Mouse (Mus musculus) Muller cell, postnatal 12 days (primary cell): ENCODE results near the gene Mpg.
A peak's percentile ranks its signal among the peaks of the same experiment; 100 is the strongest.

Experiments
- DNase-seq: peaks from one replicate; pipeline ENCODE4 v3.0.0-alpha.2; 2015; ENCODE audit errors: inconsistent ontology term

Gene Mpg

DNA sequence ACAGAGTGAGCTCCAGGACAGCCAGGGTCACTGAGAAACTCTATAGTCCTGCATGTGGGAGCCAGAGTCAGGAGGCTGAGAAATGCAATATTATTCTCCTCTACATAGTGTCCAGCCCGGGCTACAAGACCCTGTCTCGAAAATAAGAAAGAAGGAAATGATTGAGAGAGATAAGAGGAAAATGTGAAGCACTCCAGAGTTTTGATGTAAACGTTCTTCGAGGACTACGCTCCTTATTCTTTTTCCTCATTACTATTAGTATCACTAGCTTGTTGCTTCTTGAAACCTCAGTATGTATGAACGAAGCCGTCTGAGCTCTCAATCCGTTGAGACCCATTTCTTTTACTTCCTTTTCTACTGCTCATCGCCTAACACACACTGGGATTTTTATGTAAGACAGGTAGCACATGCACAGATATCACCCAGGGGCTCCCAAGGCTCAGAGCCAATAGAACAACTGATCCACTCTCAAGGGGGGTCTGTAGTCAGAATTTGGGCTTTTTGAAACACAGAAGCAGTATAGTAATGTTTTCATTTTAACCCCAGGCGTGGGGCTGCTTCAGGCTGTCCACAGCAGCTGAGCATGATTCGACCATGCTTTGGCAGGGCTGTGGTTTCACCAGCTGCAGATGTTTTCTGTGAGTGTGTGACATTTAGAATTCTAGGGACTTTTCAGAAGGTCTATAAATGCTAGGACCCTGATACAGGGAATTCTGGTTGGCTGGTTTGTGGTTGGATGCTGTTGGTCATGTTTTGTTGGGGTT is 24.2 kb upstream of the Mpg start:
- DNase-seq = no peak

DNA sequence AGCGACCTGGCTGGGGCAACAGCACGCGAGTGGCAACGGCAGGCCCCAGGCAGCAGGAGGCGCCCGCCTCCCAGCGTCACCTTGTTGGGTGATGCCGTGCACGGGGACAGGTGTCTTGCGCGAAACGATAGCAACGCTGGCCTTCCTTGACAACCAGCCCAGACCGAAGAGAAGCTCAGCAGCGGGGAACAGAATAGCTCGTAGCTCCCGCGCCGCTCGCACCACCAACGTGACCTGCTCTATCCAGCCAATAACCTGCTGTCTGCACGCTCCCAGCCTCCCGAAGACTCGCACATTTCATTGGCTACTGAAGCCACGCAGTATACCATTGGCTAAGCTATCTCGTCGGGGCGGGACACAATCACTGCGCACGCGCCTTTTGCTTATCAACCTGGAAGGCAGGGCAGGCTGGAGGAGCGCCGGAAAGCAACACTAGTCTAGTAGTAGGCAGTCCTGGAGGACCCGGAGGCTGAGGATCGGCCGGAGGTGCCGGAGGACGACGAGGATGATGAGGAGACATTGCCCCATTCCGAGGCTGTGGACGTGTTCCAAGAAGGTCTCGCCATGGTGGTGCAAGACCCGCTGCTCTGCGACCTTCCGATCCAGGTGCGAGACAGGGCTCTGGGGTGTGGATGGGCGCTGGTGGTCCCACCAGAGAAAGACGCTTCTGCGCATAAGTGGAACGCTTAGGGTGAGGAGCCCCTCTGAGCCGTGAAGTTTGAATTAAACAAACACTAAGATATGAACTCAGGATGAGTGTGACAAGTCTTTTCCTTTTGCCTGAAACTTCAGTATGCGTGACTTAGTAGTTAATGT is 21.0 kb upstream of the Mpg start, which contains the start of gene Snrnp25:
Gene Snrnp25 (plus strand): TSS at position 358 of the 816 bp plus-strand sequence.
- peak; percentile 95 for DNase-seq

DNA sequence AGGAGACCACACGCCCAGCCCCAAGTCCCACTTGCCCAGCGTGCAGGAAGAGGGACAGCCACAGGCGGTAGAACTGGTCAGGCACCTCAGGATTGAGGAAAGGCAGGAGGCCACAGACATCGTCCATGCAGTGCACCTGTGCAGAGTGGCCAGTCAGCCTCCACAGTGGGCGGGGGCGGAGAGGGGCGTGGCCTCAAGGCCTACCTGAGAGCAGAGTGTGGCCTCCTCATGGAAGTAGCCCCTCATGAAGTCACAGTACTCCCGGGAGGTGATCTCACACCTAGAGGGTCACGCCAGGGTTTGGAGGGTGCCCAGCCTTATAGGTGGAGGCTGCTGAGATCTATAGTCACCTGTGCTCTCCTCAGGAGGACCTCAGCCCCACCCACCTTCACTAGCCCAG is 15.7 kb upstream of the Mpg start:
- no peak for DNase-seq

DNA sequence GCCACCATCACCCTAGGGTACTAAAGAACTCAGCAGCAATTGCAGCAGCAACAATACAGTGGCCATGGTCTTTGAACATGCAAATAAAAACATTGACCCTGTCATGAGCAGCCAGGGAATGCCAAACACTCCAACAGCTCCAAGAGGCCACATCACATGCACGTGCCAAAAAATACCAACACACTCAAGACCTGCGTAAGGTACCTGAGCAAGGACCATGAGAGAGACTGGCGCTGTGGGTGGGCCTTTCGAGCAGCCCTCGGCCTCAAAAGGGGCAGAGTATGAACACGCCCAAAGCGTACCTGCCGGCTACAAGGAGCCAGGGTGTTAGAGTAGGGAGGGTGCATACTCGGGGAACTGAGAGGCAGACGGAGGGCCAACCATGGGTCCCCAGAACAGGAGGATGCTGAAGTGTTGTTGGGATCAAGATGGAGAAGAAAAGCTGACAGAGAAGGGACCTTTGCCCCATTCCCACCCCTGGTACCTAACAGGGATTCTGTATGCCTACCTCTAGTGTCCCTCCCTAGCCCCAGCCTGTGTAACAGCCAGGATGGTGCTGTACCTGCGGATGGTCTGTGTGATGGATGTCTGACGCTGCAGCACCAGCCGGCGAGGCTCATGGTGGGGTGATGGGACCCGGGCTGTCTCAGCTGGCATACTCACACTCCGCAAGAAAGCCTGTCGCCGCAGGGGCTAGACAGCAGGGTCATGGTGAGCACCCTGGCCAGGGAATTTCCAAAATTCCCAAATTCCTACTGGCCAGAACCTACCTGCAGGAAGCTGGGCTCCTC is 10.7 kb upstream of the Mpg start:
- DNase-seq = no peak

DNA sequence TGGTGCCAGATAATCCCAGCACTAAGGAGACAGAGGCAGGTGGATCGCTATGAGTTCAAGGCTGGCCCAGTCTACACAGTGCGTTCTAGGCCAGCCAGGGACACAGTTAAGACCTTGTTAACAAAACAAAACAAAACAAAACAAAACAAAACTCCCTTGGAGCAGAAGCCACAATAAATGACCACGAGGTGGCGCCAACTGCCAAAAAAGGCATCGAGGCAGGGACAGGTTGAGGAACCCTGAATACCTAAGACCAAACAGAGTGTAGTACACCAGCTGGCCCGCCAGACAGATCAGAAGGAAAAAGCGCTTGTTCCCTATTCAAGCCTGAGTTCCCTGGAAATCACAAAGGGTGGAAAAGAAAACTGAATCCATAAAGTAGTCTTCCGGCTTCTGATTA is 9.5 kb upstream of the Mpg start:
- peak; percentile 60 for DNase-seq

DNA sequence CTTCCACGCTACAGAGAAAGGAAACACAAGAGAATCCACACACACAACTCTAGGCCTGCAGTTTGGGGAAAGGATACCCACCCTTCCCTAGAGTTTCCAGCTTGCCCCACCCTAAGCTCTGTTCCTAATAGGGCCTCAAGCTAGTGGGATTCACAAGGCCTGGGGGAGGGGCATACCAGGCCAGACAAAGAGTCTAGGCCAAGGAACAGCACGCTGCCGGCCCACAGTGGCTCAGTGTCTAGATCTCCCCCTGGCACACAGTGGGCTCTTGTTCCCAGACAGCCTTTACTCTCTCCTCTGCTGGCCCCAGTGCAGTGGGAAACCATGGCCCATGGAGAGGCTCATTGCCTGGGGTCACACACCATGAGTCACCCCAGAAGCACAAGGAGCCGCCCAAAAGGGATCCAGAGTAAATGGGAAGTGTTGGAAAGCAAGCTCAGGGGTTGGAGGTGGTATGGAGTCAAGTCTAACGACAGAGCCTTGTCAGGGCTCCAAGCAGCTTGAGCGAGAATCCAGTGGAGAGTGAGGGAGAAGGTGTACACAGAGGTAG is 7.7 kb upstream of the Mpg start:
- DNase-seq = peak; percentile 87

DNA sequence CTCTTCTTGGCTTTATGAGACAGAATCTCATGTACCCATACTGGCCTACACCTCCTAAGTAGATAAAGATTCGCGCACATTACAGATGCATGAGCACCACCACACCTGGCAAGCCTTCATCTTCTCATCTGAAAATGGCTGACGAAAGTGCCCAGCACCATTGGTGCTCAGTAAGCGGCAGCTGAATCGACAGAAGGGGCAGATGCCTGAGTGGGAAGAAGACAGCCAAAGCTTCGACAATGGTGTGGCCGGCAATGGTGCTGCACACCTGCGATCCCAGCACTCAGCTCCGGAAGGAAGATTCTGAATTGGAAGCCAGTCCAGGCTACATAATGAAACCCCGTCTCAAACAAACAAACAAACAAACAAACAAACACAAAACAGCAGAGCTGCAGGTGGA is 7.0 kb upstream of the Mpg start:
- no peak for DNase-seq

DNA sequence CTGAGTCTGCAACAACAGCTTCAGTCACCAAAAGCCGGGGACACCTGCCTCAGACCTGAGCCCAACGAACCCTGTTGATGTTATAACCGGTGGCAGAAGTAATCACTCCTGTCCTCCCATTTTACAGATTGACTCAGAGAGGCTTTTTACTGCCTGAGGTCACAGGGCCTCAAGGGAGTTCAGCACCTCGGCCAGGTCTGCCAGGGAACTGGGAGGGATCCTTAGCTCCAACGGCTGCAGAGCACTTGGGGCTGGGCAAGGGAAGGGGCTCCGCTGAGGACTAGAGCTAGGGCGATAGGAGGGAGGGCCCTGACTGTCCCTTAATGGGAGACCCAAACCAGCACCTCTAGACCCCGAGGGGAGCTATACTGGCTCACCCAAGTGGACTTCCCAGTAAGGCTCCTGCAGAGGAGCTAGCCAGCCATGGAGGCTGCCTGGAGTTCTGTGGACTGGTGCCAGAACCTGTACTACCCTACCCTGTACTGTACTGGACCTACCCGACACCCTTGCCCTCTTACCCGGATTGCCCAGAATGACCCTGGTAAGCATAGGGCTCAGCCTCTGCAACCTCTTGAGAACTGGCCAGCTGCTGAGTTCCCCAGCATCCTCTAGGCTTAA is 5.6 kb upstream of the Mpg start:
- DNase-seq = no peak

DNA sequence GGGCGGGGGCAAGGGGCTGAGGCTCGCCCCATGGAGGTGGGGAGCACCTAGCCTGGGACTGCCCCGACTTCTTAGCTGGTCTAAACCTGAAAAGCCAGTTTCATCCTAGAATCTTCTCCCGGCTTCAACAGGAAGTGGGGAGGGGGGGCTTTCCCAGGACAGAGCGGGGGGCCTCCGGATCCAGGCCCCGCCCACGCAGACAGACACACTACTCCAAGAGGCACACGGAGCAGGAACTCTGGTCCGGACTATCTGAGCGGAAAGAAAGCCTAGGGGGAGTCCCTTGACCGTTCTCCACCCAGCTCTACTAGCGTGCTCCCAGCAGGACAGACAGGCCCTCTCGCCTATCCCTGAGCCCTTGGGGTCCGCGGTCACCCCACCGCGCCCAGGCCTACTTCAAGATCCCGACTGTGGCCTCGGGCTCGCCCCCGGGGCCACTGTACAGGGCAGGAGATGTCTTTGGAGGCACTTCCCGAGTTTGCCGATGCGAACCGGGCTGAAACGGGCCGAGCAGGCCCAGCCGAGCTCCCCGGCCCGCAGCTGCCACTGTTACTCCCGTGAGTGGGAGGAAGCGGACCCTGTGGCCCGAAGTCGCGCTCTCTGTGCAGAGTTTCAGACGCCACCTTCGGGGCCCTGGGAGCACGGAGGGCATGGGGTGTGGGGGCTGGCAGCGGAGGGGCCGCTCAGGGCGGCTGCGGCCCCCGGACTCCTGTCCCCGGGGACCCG is 4.9 kb upstream of the Mpg start:
- peak; percentile 83 for DNase-seq

DNA sequence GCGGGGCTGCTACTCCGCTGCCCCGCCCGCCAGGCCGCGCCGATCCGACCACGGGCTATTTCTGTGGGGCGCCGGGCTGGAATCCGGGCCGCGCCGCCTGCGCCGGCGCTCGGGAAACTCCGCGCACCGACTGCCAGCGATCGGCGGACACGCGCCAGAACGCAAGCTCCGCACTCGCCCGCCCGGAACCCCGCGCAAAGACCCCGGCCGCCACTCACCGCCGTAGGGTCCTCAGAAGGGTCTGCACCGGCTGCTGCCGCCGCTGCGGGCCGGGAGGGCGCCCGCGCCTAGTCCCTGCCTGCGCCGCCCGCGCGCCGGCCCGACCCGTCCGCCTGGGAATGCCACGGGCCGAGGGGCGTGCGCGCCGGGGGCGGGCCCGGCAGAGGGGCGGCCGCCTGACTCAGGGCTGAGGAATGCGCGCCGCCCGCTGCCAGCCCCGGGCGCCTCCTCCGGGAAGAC is 4.3 kb upstream of the Mpg start, which contains the start of gene Rhbdf1:
Gene Rhbdf1 (minus strand): TSS at position 350 of the 459 bp plus-strand sequence.
- DNase-seq = peak; percentile 88

DNA sequence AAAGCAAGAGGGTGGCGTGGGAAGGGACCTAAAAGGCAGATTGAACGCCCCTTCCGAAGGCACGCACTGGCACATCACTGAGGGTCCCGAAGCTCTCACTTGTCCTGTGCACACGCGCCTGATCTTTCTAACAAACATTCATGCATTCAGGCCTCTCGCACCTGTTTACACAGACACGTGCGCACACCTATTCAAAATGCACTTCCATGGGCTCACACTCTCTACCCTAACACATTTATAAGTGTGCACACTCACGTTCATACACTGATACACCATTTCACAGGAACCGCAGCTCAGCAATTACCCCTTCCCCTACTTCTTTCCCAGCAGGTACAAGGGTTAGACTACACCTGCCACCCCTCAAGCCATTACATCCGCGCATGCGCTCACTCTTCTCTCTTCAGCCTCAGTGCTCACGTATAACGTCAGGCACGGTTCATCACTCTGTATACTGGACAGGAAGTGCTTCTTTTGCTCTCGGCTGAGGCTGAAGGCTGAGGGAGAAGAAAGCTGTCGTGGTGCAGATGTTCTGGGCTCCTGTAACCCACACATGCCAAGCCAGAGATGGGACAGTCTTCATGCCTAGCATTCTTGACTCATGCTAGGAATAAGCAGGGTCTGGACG is 3.6 kb upstream of the Mpg start:
- peak; percentile 46 for DNase-seq

DNA sequence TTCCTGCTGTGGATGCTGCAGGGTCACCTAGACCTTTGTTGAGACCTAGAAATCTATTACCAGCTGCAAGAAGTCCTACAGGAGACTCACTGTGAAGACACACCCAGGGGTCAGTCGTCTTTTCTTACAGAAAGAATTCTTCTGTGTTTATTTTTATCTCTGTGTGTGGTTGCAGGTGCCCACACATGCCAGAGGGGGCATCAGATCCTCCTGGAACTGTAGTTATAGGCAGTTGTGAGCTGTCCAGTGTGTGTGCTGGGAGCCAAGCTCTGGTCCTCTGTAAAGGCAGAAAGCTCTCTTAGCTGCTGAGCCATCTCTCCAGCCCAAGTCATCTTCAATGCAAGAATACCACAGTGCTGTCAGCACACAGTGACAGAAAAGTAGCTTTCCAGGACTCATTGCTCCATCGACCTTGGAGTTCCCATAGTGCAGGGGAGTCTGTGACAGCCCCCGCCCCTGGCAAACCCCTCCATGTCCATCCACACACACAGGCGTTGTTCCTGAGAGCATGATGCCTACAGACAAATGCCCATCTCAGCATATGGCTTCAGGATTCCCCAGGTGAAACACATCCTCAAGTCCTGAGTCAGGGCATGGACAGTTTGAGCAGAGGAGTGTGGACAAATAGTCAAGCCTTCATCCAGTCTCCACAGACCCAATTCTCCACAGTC is 2.9 kb upstream of the Mpg start:
- no peak for DNase-seq

DNA sequence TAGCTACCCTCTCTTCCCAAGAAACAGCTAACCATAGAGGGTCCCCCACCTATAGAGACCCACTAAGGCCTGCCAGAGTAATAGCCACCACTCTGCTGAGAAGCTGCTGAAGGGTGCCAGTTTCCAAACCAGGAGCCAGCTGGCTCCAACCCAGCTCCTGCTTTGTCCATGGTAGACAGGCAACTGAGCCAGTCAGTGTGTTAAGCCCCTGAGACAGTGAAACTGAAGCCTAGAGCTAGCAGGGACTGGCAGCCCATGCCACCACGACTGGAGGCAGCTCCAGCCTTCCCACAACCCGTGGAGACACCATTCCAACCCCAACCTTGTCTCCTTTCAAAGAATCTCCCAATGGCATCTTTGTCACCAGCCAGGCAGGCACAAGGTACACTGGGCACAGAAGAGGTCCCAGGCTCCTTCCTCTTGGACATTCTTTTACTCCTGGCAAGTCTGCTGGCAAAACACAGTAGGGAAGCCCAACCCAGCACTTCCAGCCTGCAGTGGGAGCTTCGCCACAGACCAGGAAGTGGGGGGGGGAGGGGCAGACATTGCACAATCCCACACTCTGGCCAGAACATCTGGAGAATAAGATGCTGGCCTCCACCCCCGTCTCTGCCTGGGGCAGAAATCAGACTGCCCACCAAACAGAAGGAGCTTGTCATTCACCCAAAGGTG is 1.7 kb upstream of the Mpg start:
- peak; percentile 73 for DNase-seq

DNA sequence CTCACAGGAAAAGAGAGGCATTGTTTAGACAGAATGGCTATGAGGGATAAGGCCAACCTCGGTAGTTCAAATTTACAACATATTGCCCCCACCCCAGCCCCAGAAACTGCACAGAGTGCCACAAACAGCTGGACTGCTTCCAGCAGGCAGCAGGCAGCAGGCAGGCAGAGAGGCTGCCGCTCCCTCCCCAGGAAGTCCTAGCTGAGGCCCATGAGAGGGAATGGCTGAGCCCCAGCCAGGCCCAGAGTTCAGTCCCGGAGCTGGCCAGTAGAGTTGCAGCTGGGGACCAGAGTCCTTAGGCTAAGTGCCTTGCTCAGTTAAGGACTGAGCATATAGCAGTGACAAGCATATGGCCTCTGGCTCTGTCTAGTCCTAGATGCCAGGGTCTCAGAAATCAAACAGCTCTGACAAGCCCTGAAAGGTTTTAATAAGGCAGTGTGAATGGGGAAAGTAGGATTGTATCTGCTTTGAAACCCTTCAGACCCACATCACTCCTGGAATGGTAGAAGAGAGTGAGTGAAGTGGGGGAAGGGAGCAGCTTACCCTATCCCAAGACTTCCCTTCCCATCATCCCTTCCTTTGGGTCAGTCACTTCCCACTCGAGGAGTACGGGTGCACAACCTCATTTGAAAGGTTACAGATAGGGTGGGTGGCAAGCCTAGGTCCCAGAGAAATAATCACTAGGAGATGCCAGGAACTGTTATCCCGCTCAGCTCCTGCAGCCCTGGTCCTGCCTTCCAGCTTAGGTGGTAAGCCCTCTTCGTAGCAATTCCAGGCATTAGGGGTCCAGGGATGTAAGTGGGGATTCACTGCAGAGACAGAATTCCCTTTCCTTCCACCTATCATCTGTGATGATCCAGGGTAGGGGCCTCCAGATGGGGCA is 842 bp upstream of the Mpg start:
- no peak for DNase-seq

DNA sequence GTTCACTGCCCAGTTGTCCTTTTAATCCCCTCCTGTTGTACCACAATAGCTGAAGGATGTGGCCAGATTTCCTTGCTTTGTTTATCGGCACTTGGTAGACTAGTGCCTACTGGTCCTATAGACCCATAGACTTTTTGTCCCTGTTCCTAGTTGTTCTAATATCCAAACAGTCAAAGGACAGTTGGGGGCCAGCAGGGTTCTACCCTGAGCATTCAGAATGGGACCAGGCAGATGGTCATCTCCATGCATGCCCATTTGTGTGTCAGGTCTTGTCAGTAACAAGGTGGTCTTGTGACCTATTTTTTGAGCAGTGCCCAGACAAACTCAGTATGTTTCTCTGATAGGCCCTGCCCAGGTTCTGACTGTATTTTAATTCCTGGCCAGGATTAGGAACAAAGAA is 736 bp downstream of the Mpg start:
- no peak for DNase-seq

DNA sequence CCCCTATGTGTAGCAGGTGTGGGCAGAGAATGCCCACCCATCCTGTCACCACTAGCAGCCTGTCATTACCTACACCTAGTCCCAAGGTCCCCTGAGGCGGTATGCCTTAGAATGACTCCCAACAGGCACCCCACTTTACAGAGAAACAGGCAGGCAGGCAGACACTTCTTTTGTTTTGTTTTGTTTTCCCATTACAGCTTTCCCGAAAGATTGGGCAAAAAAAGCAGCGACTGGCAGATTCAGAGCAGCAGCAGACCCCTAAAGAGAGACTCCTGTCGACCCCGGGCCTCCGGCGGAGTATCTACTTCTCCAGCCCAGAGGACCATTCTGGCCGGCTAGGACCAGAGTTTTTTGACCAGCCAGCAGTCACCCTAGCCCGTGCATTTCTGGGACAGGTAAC is 1.2 kb downstream of the Mpg start:
- DNase-seq = no peak

DNA sequence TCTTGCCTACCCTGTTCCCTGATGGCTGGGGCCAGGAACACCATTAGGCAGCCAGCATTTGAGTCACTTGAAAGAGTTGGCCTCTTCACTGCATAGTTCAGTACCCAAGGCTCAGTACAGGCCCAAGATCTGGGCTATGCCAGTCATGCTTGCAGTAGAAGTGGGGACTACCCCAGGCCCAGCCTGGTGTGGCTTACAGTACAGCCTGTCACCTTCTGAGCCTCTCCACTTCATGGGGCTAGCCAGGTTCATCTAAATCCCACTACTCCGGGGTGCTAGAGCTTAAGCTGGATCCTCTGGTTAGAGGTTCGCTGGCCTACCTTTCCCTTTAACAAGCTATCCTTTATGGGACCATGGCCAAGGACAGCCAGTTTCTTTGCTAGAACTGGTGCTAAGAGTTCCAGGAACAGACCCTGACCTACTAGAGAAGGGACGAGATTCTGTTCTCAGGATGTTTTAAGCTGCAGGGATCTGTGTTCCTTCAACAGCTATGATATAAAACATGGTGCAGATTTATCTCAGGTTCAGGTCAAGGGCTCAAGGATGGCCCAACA is 2.1 kb downstream of the Mpg start:
- no peak for DNase-seq

DNA sequence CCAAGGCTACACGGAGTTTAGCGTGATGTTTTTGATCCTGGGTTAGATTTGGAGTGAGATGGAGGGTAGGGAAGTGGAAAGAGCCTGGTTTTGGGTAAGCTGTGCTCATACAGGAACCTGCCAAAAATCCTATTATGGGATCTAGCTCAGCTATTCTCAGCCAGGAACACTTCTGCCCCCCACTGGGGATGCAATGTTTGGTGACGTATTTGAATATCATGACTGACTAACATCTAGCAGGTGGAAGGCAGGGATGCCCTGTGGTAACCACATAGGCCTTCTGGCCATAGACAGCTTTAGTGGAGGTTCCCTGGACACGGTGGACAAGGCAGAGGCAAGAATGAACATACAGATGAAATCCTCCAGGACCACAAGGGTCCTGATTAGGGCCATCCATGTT is 3.9 kb downstream of the Mpg start:
- no peak for DNase-seq
